Mouse (Mus musculus) midbrain, embryonic 11.5 days (tissue): ENCODE results near the gene Prr14l. TPM values are rescaled to one million over a fixed set of nuclear protein-coding genes. Genes with fewer than 3 reads are reported as not detected.
"Not testable (repeated sequence)": the region's sequence is repeated elsewhere in the genome, so short reads cannot be mapped to it uniquely, and the experiment has no call there.

Experiments used
- ATAC-seq: fragments of 200-750 bp; cut with Nextera tagmentation; 2 replicates; pipeline ENCODE4 v1.8.0; 2017; ENCODE audit warnings: moderate TSS enrichment, moderate library complexity; ENCODE audit not compliant: low FRiP score
- DNase-seq: peaks from one replicate; pipeline ENCODE4 v3.0.0; 2015; ENCODE audit warnings: low spot score; ENCODE audit errors: missing footprints
- H3K27ac ChIP-seq: fragments of 300-500 bp; sonication (generic); 2 replicates; pipeline ENCODE4 v1.5.1; 2014; ENCODE audit warnings: low read depth, low read length
- H3K27me3 ChIP-seq: fragments of 300-500 bp; sonication (generic); 2 replicates; pipeline ENCODE4 v1.6.1; 2014; ENCODE audit warnings: mild to moderate bottlenecking, low read length, moderate library complexity, mixed read lengths; ENCODE audit not compliant: control insufficient read depth, insufficient read depth
- H3K36me3 ChIP-seq: fragments of 300-500 bp; sonication (generic); 2 replicates; pipeline ENCODE4 v1.6.1; 2014; ENCODE audit warnings: mild to moderate bottlenecking, low read length, moderate library complexity, mixed read lengths; ENCODE audit not compliant: control insufficient read depth, insufficient read depth
- H3K4me1 ChIP-seq: fragments of 300-500 bp; sonication (generic); 2 replicates; pipeline ENCODE4 v1.6.1; 2014; ENCODE audit warnings: low read length; ENCODE audit not compliant: control insufficient read depth, insufficient read depth
- H3K4me2 ChIP-seq: fragments of 300-500 bp; sonication (generic); 2 replicates; pipeline ENCODE4 v1.6.1; 2014; ENCODE audit warnings: mild to moderate bottlenecking, moderate library complexity
- H3K4me3 ChIP-seq: fragments of 300-500 bp; sonication (generic); 2 replicates; pipeline ENCODE4 v1.5.1; 2014; ENCODE audit warnings: low read depth, low read length
- H3K9ac ChIP-seq: fragments of 300-500 bp; sonication (generic); 2 replicates; pipeline ENCODE4 v1.6.1; 2014; ENCODE audit warnings: low read length
- H3K9me3 ChIP-seq: fragments of 300-500 bp; sonication (generic); 2 replicates; pipeline ENCODE4 v1.6.1; 2016; ENCODE audit warnings: low read length; ENCODE audit not compliant: control insufficient read depth
- WGBS: fragments of 180-500 bp; shearing (Covaris S2); extraction: QIAGEN DNeasy Blood & Tissue Kit; methylation state at CpG from one replicate; pipeline ENCODE4 v1.1.7; 2014; 5-methylcytosine and 5-hydroxymethylcytosine counted together
- polyA plus RNA-seq: library from polyadenylated mRNA; unstranded; fragments of >200 nt; fragmentation: Nextera tagmentation; extraction: Ambion mirVana; gene quantifications from 2 replicates; pipeline ENCODE4 v1.2.1, GENCODE M21; 2014

The Prr14l gene
- polyA plus RNA-seq, 1 experiment from 2014 or later, result 14.8 TPM

GRCm38 (mm10) chr5:32767636-32768373 is 86.3 kb downstream of the Prr14l start:
- H3K9me3 ChIP-seq, result no peaks in the 10 kb centered on the region
- H3K4me2 ChIP-seq, result no peak overlapping the region
- 94% methylated on average over 4 of the region's 4 CpGs for WGBS
- ATAC-seq, result no peak
- H3K4me1 ChIP-seq, result no peaks in the 10 kb centered on the region
- peaks cover 5% of the 10 kb centered on the region for H3K36me3 ChIP-seq
- H3K27ac ChIP-seq, result no peak overlapping the region
- no peak for DNase-seq
- no peak overlapping the region for H3K4me3 ChIP-seq
- H3K27me3 ChIP-seq, result no peaks in the 10 kb centered on the region
- H3K9ac ChIP-seq, result no peak overlapping the region

DNA sequence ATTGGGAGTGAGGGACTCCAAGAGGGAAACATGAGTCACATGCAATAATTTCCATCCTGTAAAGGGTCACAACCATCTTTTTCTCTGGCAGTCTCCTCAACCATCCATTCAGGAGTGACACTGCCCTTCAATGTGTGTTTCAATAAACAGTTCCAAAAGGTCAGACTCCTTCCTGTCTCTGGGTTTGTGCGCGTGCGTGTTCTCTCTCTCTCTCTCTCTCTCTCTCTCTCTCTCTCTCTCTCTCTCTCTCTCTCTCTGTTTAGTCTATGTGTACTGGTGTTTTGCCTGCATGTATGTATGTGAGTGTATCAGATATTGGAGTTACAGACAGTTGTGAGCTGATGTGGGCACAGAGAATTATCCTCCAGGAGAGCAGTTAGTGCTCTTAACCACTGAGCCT is 87.1 kb downstream of the Prr14l start:
- Histone ChIP-seq H3K4me3 (no peak overlapping the region), H3K27me3 (no peaks in the 10 kb centered on the region), H3K9ac (no peak overlapping the region), H3K9me3 (no peaks in the 10 kb centered on the region), H3K36me3 (peaks cover 5% of the 10 kb centered on the region), H3K4me2 (no peak overlapping the region), H3K4me1 (no peaks in the 10 kb centered on the region), H3K27ac (no peak overlapping the region)
- ATAC-seq (no peak), DNase-seq (no peak)
- 100% methylated on average over 3 of the region's 3 CpGs for WGBS

- Histone ChIP-seq H3K9me3 (no peaks in the 10 kb centered on the region), H3K4me2 (no peak overlapping the region), H3K4me1 (no peaks in the 10 kb centered on the region), H3K27ac (no peak overlapping the region), H3K27me3 (no peaks in the 10 kb centered on the region), H3K9ac (no peak overlapping the region), H3K4me3 (no peak overlapping the region), H3K36me3 (peaks cover 5% of the 10 kb centered on the region)
- ATAC-seq (no peak), DNase-seq (no peak)
- 90% methylated on average over 5 of the region's 5 CpGs for WGBS
Measured at GRCm38 (mm10) chr5:32761566-32762140, 92.4 kb downstream of the Prr14l start.

DNA sequence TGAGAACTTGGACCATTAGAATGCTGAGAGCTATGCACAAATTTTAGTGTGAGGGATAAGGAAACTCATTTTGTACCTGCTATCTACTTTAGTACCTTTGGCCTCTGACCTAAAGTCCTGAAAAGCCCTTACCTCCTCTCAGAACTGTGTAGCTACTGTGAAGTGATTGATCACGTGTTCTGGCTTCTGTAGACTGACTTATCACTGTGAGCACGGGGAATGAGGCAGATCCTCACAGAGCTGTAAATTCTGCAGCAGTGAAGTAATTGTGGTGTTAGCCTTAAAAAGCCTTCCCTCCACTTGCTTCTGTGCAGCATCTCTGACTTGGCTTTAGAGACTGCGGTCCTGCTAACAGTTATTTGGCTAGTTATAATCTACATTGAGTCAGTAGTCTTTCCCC is 93.3 kb downstream of the Prr14l start:
- ATAC-seq, result no peak

GRCm38 (mm10) chr5:32760352-32760751 is 93.7 kb downstream of the Prr14l start:
- H3K36me3 ChIP-seq, H3K4me1 ChIP-seq, H3K9ac ChIP-seq, H3K4me2 ChIP-seq, ATAC-seq, DNase-seq, H3K4me3 ChIP-seq, H3K9me3 ChIP-seq, H3K27me3 ChIP-seq, H3K27ac ChIP-seq: not testable (repeated sequence)
- WGBS, result 95% methylated on average over 16 of the region's 18 CpGs

More for the DNA sequence above, 93.3 kb downstream of the Prr14l start:
- H3K36me3 ChIP-seq, result peaks cover 5% of the 10 kb centered on the region
- 94% methylated on average over 3 of the region's 3 CpGs for WGBS
- no peak overlapping the region for H3K27ac ChIP-seq
- no peaks in the 10 kb centered on the region for H3K27me3 ChIP-seq
- no peaks in the 10 kb centered on the region for H3K4me1 ChIP-seq
- H3K4me2 ChIP-seq, result no peak overlapping the region
- H3K9ac ChIP-seq, result no peak overlapping the region
- H3K4me3 ChIP-seq, result no peak overlapping the region
- DNase-seq, result no peak
- H3K9me3 ChIP-seq, result no peaks in the 10 kb centered on the region

GRCm38 (mm10) chr5:32759662-32760061 is 94.4 kb downstream of the Prr14l start:
- Histone ChIP-seq H3K27me3 (no peaks in the 10 kb centered on the region), H3K9ac (no peak overlapping the region), H3K36me3 (peaks cover 5% of the 10 kb centered on the region), H3K4me1 (no peaks in the 10 kb centered on the region), H3K4me3 (no peak overlapping the region), H3K9me3 (no peaks in the 10 kb centered on the region), H3K27ac (no peak overlapping the region), H3K4me2 (no peak overlapping the region)
- ATAC-seq (no peak), DNase-seq (no peak)
- WGBS, result 82% methylated on average over 2 of the region's 2 CpGs

- Histone ChIP-seq H3K9me3 (no peaks in the 10 kb centered on the region), H3K27me3 (no peaks in the 10 kb centered on the region), H3K9ac (no peak overlapping the region), H3K36me3 (no peaks in the 10 kb centered on the region), H3K4me1 (no peaks in the 10 kb centered on the region), H3K4me2 (no peak overlapping the region), H3K27ac (no peak overlapping the region), H3K4me3 (no peak overlapping the region)
- DNase-seq (no peak), ATAC-seq (no peak)
- 93% methylated on average over 8 of the region's 8 CpGs for WGBS
Measured at GRCm38 (mm10) chr5:32756141-32756540, 97.9 kb downstream of the Prr14l start.

DNA sequence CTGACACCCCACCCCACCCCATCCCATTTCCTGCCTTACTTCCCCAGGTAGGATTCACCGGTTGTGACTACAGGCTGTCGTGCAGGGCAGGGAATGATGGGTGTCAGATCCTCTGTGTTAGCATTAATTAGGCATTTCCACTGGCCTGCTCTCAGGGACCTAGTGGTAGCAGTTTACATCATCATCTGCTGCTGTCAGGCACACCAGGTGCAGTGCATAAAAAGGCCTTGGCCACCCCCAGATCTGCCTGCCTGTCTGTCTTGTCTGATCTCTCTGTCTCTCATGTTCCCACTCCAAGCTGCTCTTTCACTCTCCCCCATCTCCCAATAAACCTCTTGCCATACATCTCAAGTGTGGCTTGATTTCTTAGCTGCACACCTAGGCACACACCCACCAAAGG is 102.3 kb downstream of the Prr14l start:
- Histone ChIP-seq H3K36me3 (no peaks in the 10 kb centered on the region), H3K9ac (no peak overlapping the region), H3K9me3 (no peaks in the 10 kb centered on the region), H3K4me3 (no peak overlapping the region), H3K27me3 (no peaks in the 10 kb centered on the region), H3K27ac (no peak overlapping the region), H3K4me2 (no peak overlapping the region), H3K4me1 (peaks cover 1% of the 10 kb centered on the region; the same call in 1 of the 2 replicates)
- DNase-seq (no peak), ATAC-seq (no peak)
- 54% methylated on average over 2 of the region's 2 CpGs for WGBS

DNA sequence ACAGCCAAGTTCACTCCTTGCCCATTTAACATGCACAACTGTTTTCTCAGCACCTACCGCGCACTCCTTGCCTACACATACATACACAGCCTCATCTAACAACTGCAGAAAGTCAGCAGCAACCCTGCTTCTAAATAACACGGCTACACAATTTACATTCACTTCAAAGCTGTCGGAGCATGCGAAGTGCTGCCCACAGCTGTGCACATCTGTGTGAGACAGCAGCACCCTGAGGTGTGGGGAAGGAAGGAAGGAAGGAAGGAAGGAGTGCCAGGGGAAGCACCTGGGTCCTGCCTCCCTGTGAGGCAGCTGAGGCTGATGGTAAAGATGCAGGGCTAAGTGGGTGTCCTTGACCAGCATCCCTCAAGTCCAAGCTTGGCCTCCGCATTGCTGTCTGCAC is 105.1 kb downstream of the Prr14l start:
- H3K9ac ChIP-seq, result no peak overlapping the region
- DNase-seq (no peak), ATAC-seq (no peak)
- H3K27ac ChIP-seq, result no peak overlapping the region
- 91% methylated on average over 6 of the region's 6 CpGs for WGBS
- no peak overlapping the region for H3K4me2 ChIP-seq
- no peaks in the 10 kb centered on the region for H3K9me3 ChIP-seq
- H3K4me1 ChIP-seq, result peaks cover 9% of the 10 kb centered on the region
- H3K27me3 ChIP-seq, result no peaks in the 10 kb centered on the region
- no peak overlapping the region for H3K4me3 ChIP-seq
- no peaks in the 10 kb centered on the region for H3K36me3 ChIP-seq
